Mouse (Mus musculus) spleen, adult 18-20 months (tissue): ENCODE measurements around the gene Dlat.

ENCODE experiments used
- DNase-seq, 2 experiments: peaks; one replicate each; pipeline ENCODE4 v3.0.0; 2022; ENCODE audit warnings: mixed read lengths in 2 of 2

Dlat gene

DNA sequence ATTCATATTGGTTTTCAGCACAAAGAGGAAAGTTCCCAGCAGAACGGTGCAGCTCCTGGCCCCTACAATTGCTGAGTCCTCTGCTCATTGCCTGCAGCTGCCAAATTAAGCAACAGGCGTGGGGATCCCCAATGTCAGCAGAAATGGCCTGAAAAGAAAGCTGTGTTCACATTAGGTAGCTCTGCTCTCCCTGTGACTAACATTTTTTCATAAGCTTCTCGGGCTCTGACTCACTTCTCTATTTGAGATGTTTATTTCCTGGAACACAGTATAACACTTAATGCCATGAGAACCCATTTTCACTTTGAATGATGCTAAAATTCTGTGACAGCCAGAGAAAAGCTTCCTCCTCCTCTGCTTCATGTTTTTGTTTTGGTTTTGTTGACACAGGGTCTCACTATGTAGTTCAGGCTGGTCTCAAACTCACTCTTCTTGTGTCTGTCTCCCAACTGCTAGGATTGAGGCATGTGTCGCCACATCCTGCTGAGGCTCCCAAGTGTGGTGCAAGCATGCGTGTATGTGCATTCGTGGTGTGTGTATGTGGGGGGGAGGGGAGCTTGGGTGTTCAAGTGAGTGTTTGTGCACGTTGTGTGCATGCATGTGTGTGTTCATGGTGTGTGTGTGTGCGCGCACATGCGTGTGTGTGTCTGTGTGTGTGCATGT, 68.6 kb downstream of the Dlat start:
- no peak for DNase-seq

DNA sequence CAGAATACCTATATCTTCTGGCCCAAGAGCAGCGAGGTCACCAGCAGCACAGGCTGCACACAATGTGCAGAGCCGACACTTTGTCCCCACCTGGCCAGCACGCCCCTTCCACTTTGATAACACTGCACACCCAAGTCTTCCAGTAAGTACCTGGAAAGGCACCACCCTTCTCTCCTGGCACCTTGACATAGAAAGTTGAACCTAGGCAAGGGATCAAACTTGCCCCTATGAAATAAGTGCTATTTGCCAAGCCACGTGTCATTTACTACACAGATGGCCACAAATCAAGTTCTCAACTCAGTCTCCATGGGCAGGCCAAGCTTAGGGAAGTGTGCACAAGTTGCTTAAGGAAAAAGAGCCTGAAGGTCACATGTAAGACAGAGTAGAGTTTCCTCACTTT, 72.6 kb downstream of the Dlat start:
- DNase-seq: no peak

DNA sequence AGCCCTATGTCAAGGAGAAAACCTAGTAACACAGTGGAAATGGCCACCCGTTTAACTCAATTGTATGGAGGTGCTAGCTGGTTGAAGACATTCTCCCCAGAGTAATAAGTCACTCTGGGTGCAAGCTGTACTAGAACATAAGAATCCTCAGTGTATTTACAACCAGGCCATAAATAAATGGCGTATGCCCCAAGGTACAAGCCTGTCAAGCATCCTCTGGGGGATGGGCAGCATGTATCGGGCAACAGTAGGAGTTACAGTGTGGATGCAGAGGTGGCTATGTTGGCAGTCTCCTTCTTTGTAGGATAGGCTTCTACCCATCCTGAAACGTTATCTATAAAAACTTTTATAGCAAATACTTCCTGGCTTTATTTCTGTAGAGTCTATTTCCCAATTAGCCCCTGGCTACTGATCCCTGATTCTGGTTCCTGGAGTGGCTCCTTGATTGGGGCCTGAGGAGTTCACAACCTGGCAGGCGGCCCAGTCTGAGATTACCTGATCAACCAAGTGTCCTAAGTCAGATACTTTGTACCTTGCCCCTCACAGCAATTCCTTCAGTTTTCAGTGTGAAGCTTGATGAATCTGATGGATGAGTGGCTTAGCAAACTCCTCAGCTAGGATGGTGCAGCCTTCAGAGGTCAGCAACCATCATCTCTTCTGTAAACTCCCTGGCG, 74.3 kb downstream of the Dlat start:
- DNase-seq: no peak
